Mouse (Mus musculus) forebrain, postnatal 0 days (tissue): ENCODE measurements around the gene Ostm1. TPM values are rescaled to one million over a fixed set of nuclear protein-coding genes. Genes with fewer than 3 reads are reported as not detected.

Source experiments
- ATAC-seq: fragments of 200-750 bp; cut with Nextera tagmentation; 2 replicates; pipeline ENCODE4 v1.8.0; 2017; ENCODE audit warnings: mild to moderate bottlenecking, moderate library complexity
- DNase-seq: peaks from one replicate; pipeline ENCODE4 v3.0.0-alpha.2; 2015
- H3K27ac ChIP-seq: fragments of 300-500 bp; sonication (generic); 2 replicates; pipeline ENCODE4 v1.5.1; 2014; ENCODE audit warnings: low read depth, mild to moderate bottlenecking, antibody characterized with exemption, low read length, moderate library complexity, mixed read lengths
- H3K27me3 ChIP-seq: fragments of 300-500 bp; sonication (generic); 2 replicates; pipeline ENCODE4 v1.6.1; 2014; ENCODE audit warnings: mild to moderate bottlenecking, low read length, mixed read lengths; ENCODE audit not compliant: insufficient read depth
- H3K36me3 ChIP-seq: fragments of 300-500 bp; sonication (generic); 2 replicates; pipeline ENCODE4 v1.6.1; 2014; ENCODE audit warnings: mild to moderate bottlenecking, moderate library complexity; ENCODE audit not compliant: insufficient read depth
- H3K4me1 ChIP-seq: fragments of 300-500 bp; sonication (generic); 2 replicates; pipeline ENCODE4 v1.6.1; 2014; ENCODE audit warnings: antibody characterized with exemption; ENCODE audit not compliant: insufficient read depth
- H3K4me2 ChIP-seq: fragments of 300-500 bp; sonication (generic); 2 replicates; pipeline ENCODE4 v1.6.1; 2014; ENCODE audit warnings: low read depth, mild to moderate bottlenecking, moderate library complexity
- H3K4me3 ChIP-seq: fragments of 300-500 bp; sonication (generic); 2 replicates; pipeline ENCODE4 v1.5.1; 2014; ENCODE audit warnings: low read depth, low read length, mixed read lengths
- H3K9ac ChIP-seq: fragments of 300-500 bp; sonication (generic); 2 replicates; pipeline ENCODE4 v1.6.1; 2014; ENCODE audit warnings: mild to moderate bottlenecking
- H3K9me3 ChIP-seq: fragments of 300-500 bp; sonication (generic); 2 replicates; pipeline ENCODE4 v1.6.1; 2016; ENCODE audit warnings: low read length
- CTCF ChIP-seq: sonication (generic); IDR thresholded peaks from 2 replicates; pipeline ENCODE4 v1.5.1; 2016; ENCODE audit warnings: antibody characterized with exemption, control low read depth, low read depth
- WGBS: fragments of 180-500 bp; shearing (Covaris S2); extraction: QIAGEN DNeasy Blood & Tissue Kit; methylation state at CpG from one replicate; pipeline ENCODE4 v1.1.7; 2014; 5-methylcytosine and 5-hydroxymethylcytosine counted together
- polyA plus RNA-seq: library from polyadenylated mRNA; unstranded; fragments of >200 nt; fragmentation: Nextera tagmentation; extraction: Ambion mirVana; gene quantifications from 2 replicates; pipeline ENCODE4 v1.2.1, GENCODE M21; 2015
- total RNA-seq: library from RNA; depleted of rRNA; stranded (reverse); fragments of >200 nt; gene quantifications from 2 replicates; pipeline ENCODE4 v1.2.3, GENCODE M21; 2014

The Ostm1 gene
- total and polyA plus RNA-seq, 2 experiments from 2014 or later, result 39.2 to 44.6 TPM

DNA sequence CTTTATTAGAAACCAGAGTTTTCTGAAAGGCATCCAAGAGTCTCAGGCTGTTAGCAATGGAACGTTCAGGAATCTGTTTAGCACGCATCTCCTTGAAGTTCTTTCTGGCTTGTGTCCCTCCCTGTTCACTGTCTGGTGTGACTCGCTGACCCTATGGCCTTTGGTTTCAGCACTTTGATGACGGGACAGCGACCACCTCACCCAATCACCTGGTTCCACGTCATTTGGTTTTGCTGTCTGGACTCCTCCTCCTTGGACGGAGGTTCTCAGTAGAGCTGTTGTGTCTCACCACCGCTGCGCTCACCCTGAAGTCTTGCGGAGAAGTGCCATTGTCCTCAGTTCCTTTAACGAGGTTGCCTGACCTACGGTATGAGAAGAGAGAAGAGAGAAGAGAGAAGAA is 21.4 kb upstream of the Ostm1 start:
- Histone ChIP-seq H3K4me2 (no peak overlapping the region), H3K36me3 (no peaks in the 10 kb centered on the region), H3K9ac (no peak overlapping the region), H3K4me1 (no peaks in the 10 kb centered on the region), H3K27me3 (no peaks in the 10 kb centered on the region), H3K4me3 (no peak overlapping the region), H3K27ac (no peak overlapping the region), H3K9me3 (no peaks in the 10 kb centered on the region)
- DNase-seq (no peak), ATAC-seq (no peak)
- 26% methylated on average over 12 of the region's 12 CpGs for WGBS
- no peak for TF ChIP-seq CTCF

DNA sequence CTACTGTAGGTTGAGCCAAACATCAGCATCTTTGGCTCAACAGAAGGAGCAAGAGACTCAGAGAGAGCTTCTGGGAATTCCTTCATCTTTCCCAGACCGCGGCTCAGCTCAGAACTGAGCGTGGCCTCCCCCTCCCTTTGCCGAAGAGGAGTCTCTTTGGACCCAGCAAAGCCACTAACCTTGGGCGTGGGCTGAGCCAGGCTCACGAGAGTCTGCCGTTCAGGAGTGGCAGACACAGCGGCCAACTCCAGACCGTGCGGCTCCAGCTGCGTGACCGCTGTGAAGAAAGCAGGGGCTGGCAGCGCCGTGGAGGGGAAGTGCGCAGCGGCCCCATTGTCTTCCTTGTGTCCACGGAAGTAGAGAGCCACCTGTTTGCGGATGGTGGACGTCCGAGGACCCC is 11.1 kb upstream of the Ostm1 start:
- Histone ChIP-seq H3K4me2 (peak overlapping the region; percentile 79), H3K36me3 (no peaks in the 10 kb centered on the region), H3K27ac (no peak overlapping the region), H3K4me1 (0 out of 2 replicates have a peak, but pooled peaks cover 5% of the 10 kb centered on the region), H3K9me3 (no peaks in the 10 kb centered on the region), H3K27me3 (peaks cover 15% of the 10 kb centered on the region), H3K9ac (peak overlapping the region; percentile 50), H3K4me3 (peak overlapping the region; percentile 41)
- 10% methylated on average over 20 of the region's 20 CpGs for WGBS
- no peak for TF ChIP-seq CTCF
- DNase-seq (no peak), ATAC-seq (peak; percentile 76)

DNA sequence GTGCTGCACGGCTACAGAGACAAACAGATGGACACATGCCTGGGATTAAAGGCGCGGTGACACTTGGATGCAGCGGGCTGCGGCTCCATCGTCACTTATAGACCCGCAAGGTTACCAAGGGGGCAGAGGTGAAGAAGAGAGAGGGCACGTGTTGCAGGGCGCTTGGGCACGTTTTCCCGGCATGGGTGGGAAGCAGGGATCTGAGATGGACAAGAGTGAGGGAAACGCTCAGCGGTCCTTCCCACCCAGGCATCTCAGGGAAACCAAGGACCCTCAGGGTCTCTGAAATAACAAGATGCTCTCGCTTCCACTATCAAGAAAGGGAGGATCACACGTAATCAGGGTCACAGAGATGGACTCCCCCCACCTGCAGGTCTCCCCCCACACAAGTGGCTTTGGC is 10.7 kb upstream of the Ostm1 start:
- 23% methylated on average over 15 of the region's 15 CpGs for WGBS

DNA sequence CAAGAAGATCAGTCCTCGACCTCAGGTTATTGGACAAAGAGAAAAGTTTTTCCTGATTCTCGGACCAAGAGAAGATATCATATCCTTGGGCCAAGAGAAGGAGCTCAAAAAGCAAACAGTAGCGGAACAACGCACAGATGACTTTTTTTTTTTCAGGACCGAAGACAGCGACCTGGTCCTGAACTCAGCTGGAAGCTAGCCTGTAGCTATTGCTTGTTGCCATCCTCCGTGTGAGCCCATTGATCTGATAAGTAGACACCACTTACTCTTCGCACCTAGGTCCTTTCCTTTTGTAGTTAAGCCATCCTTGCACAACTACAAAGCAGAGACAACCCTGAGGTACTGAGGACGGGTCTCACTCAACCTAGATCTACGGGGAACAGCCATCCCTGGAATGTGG is 9.0 kb upstream of the Ostm1 start:
- Histone ChIP-seq H3K9me3 (no peaks in the 10 kb centered on the region), H3K9ac (no peak overlapping the region), H3K27me3 (peaks cover 20% of the 10 kb centered on the region), H3K27ac (no peak overlapping the region), H3K4me3 (no peak overlapping the region), H3K36me3 (no peaks in the 10 kb centered on the region), H3K4me1 (peaks cover 9% of the 10 kb centered on the region; the same call in 1 of the 2 replicates), H3K4me2 (no peak overlapping the region)
- ATAC-seq (no peak), DNase-seq (no peak)
- WGBS, result 38% methylated on average over 10 of the region's 10 CpGs
- TF ChIP-seq CTCF, result no peak

More for the DNA sequence above, 10.7 kb upstream of the Ostm1 start:
- Histone ChIP-seq H3K27me3 (peaks cover 15% of the 10 kb centered on the region), H3K36me3 (no peaks in the 10 kb centered on the region), H3K27ac (no peak overlapping the region), H3K4me2 (peak overlapping the region; percentile 79), H3K9me3 (no peaks in the 10 kb centered on the region), H3K9ac (peak overlapping the region; percentile 50), H3K4me1 (0 out of 2 replicates have a peak, but pooled peaks cover 5% of the 10 kb centered on the region), H3K4me3 (peak overlapping the region; percentile 41)
- no peak for TF ChIP-seq CTCF
- DNase-seq (no peak), ATAC-seq (peak; percentile 14; the same call in 1 of the 2 replicates)

DNA sequence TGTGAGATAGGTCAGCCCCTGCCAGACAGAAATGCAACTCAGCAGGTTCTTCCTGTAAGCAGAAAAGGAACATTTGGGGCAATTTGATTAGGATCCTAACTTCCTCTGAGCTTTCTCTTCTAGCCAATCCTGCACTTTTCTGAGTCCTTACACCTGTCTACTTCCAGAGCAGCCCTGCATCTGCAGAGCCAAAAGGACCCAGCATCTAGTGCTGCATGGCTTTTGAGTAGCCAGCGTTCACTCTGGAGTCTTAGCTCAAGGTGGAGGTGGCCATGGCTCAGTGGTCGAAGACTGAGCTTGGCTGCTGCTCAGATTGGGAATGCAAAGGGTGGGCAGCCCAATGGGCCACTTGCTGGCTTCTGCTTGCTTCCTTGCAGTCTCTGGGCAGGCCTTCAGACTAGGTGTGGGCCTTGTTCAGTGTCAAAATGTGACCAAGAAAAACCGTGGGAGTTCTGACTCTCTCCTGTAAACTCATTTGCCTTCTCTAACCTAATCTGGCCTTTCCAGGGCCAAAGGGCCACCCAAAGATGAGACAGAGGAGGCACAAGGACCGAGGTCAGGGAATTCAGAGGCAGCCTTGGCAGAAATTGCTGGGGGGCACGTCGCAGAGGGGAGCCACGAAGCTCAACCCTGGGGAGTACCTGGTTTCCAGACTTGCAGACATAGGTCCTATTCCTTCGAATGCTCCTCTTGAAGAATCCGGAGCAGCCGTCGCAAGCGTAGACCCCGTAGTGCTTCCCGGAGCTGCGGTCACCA is 5.9 kb upstream of the Ostm1 start:
- ATAC-seq, result no peak
- H3K4me1 ChIP-seq, result peaks cover 14% of the 10 kb centered on the region
- no peaks in the 10 kb centered on the region for H3K36me3 ChIP-seq
- WGBS, result 12% methylated on average over 15 of the region's 15 CpGs
- peaks cover 20% of the 10 kb centered on the region for H3K27me3 ChIP-seq
- H3K9ac ChIP-seq, result no peak overlapping the region
- H3K9me3 ChIP-seq, result no peaks in the 10 kb centered on the region
- peak overlapping the region; percentile 2; the same call in 1 of the 2 replicates for H3K4me3 ChIP-seq
- H3K4me2 ChIP-seq, result peak overlapping the region; percentile 75
- DNase-seq, result no peak
- TF ChIP-seq CTCF, result no peak
- H3K27ac ChIP-seq, result no peak overlapping the region

DNA sequence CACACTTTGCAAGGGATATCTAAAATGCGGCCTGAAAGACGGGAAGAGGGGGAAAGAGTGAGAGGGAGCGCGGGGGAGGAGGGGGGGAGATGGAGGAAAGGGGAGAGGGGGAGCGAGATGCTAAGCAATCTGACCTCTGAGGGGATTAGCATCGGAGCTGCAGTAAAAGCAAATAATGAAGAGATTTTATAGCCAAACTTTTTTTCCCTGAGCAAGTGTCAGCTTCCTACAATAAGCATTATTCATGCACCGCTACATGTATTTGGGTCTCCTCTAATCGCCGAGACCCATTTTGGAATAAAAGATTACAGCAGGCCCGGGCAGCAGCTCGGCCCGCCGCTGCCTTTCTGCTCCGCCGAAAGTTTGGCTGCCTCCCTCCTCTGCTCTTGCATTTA is 5.3 kb upstream of the Ostm1 start:
- no peaks in the 10 kb centered on the region for H3K36me3 ChIP-seq
- no peak overlapping the region for H3K9ac ChIP-seq
- H3K27ac ChIP-seq, result no peak overlapping the region
- 5% methylated on average over 15 of the region's 15 CpGs for WGBS
- H3K4me1 ChIP-seq, result peaks cover 10% of the 10 kb centered on the region
- ATAC-seq (no peak), DNase-seq (peak; percentile 50)
- no peak for TF ChIP-seq CTCF
- H3K9me3 ChIP-seq, result no peaks in the 10 kb centered on the region
- H3K4me3 ChIP-seq, result peak overlapping the region; percentile 2; the same call in 1 of the 2 replicates
- H3K4me2 ChIP-seq, result peak overlapping the region; percentile 75
- peaks cover 20% of the 10 kb centered on the region for H3K27me3 ChIP-seq

DNA sequence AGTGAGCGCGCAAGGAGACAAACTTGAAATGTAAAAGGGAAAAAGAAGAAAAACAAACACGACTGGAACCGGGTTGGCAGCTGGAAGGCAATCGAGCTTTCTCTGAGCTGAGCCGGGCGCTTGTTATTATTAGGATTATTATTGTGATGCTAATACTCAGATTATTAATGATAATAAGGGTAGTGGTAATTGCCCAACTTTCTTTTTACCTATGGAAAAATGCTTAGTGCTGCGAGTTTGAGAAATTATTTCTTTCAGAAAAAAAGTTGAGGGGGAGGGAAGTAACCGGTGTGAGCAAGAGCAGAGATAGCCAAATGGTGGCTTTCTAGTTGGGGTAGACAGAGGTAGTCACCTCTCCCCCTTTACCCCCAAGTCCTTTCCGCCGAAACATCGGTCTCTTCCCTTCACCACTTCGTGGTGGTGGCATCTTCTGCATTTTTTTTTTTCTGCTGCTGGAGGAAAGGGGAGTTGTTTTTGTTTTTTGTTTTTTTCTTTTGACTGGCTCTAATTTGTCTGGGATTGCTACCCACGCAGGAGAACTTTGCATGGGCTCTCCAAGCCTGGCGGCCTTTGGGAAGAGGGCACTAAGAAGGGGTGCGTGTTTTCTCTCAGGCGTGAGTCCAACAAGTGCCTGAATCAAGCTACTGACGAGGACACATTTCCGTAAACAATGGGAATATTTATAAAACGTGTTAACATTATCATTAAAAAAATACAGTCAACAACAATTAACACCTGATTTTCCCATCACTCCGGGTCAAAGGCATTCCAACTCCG is 4.7 kb upstream of the Ostm1 start:
- Histone ChIP-seq H3K4me2 (peak overlapping the region; percentile 75), H3K4me3 (peak overlapping the region; percentile 34), H3K36me3 (no peaks in the 10 kb centered on the region), H3K4me1 (peaks cover 10% of the 10 kb centered on the region), H3K27me3 (peaks cover 15% of the 10 kb centered on the region), H3K9me3 (no peaks in the 10 kb centered on the region), H3K27ac (0 out of 2 replicates have a peak overlapping the region, but pooled peaks have one; percentile 23), H3K9ac (no peak overlapping the region)
- TF ChIP-seq CTCF, result no peak
- 3% methylated on average over 22 of the region's 22 CpGs for WGBS
- ATAC-seq, result no peak
- no peak for DNase-seq
